Mouse (Mus musculus) liver, embryonic 14.5 days (tissue): ENCODE measurements around the gene Parvg. TPM values are rescaled to one million over a fixed set of nuclear protein-coding genes. Genes with fewer than 3 reads are reported as not detected.

Experiments
- ATAC-seq: fragments of 200-750 bp; cut with Nextera tagmentation; 2 replicates; pipeline ENCODE4 v1.8.0; 2017; ENCODE audit warnings: moderate number of reproducible peaks, mild to moderate bottlenecking, moderate library complexity; ENCODE audit not compliant: insufficient read depth
- DNase-seq, 3 experiments: peaks; one replicate each; pipeline ENCODE4 v3.0.0-alpha.2; 2012 to 2013; ENCODE audit warnings: low read depth in 3 of 3, low spot score in 3 of 3
- H3K27ac ChIP-seq: fragments of 300-500 bp; sonication (generic); 2 replicates; pipeline ENCODE4 v1.5.1; 2014; ENCODE audit warnings: moderate library complexity, mild to moderate bottlenecking, control low read depth, inconsistent platforms
- H3K27me3 ChIP-seq: fragments of 300-500 bp; sonication (generic); 2 replicates; pipeline ENCODE4 v1.6.1; 2014; ENCODE audit warnings: mild to moderate bottlenecking, low read length, moderate library complexity; ENCODE audit not compliant: control insufficient read depth, insufficient read depth
- H3K36me3 ChIP-seq: fragments of 300-500 bp; sonication (generic); replicated peaks from 2 replicates; pipeline ENCODE4 v1.6.1; 2014; ENCODE audit warnings: low read depth; ENCODE audit not compliant: control insufficient read depth, insufficient read depth
- H3K4me1 ChIP-seq, 2 experiments: fragments of 200-500 bp in 1 of 2; fragments of 300-500 bp in 1 of 2; sonication (generic) in 1 of 2; replicated peaks; 2 replicates each; pipeline ENCODE4 v1.6.1; 2012 to 2014; ENCODE audit warnings: antibody characterized with exemption in 1 of 2, inconsistent platforms in 1 of 2, low read length in 1 of 2; ENCODE audit not compliant: control insufficient read depth in 2 of 2, insufficient read depth in 2 of 2
- H3K4me2 ChIP-seq: fragments of 300-500 bp; sonication (generic); 2 replicates; pipeline ENCODE4 v1.6.1; 2014; ENCODE audit warnings: low read depth, mild to moderate bottlenecking, control low read depth, moderate library complexity
- H3K4me3 ChIP-seq, 2 experiments: fragments of 200-500 bp in 1 of 2; fragments of 300-500 bp in 1 of 2; sonication (generic) in 1 of 2; 2 replicates each; pipeline ENCODE4 v1.5.1; 2012 to 2014; ENCODE audit warnings: low read depth in 2 of 2, low read length in 2 of 2, mild to moderate bottlenecking in 2 of 2, control low read depth in 1 of 2, inconsistent platforms in 1 of 2, moderate library complexity in 1 of 2; ENCODE audit not compliant: insufficient read depth in 1 of 2
- H3K9ac ChIP-seq: fragments of 300-500 bp; sonication (generic); replicated peaks from 2 replicates; pipeline ENCODE4 v1.6.1; 2014; ENCODE audit warnings: mild to moderate bottlenecking, control low read depth, moderate library complexity
- H3K9me3 ChIP-seq: fragments of 300-500 bp; sonication (generic); 2 replicates; pipeline ENCODE4 v1.6.1; 2016; ENCODE audit warnings: low read length, mixed read lengths; ENCODE audit not compliant: control insufficient read depth
- CTCF ChIP-seq: IDR thresholded peaks from 2 replicates; pipeline ENCODE4 v1.5.1; 2016; ENCODE audit warnings: antibody characterized with exemption, low read depth, control low read depth
- EP300 ChIP-seq: IDR thresholded peaks from 2 replicates; pipeline ENCODE4 v1.6.1; 2016; ENCODE audit warnings: antibody characterized with exemption, low read depth
- WGBS: fragments of 180-500 bp; shearing (Covaris S2); extraction: QIAGEN DNeasy Blood & Tissue Kit; methylation state at CpG from one replicate; pipeline ENCODE4 v1.1.7; 2014; ENCODE audit not compliant: insufficient replicate concordance; 5-methylcytosine and 5-hydroxymethylcytosine counted together
- polyA plus RNA-seq, 2 experiments: library from polyadenylated mRNA; depleted of rRNA in 1 of 2; stranded (reverse) in 1 of 2; unstranded in 1 of 2; fragments of >200 nt; fragmentation: Nextera tagmentation in 1 of 2; extraction: Ambion mirVana in 1 of 2; gene quantifications; 2 replicates each; pipeline versions ENCODE4 v1.2.1 to v1.2.3; 2012 to 2014

Parvg gene
- polyA plus RNA-seq, 2 experiments = 7.6 to 8.3 TPM

DNA sequence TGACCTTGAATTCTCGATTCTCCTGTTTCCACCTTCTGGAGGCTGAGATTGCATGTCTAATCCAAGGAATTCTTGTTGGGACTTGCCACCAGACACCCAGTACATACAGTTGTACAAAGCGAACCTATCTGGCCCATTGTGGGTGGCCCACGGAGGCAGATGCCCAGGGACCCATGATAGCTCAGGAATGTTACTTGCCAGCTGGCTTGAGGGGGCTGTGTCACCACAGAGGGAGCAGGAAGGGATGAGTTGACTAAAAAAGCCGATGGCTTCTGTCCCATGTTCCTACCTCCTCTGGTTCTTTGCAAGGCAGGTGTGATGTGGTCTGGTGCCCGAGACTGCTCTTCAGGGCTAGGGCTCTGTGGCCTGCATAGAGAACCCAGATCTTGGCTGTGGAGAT, 32.7 kb upstream of the Parvg start:
- Histone ChIP-seq H3K4me1 (no peaks in the 10 kb centered on the region), H3K27me3 (no peaks in the 10 kb centered on the region), H3K4me2 (no peak overlapping the region), H3K4me3 (no peak overlapping the region), H3K9ac (no peak overlapping the region), H3K27ac (no peak overlapping the region), H3K9me3 (no peaks in the 10 kb centered on the region), H3K36me3 (no peaks in the 10 kb centered on the region)
- DNase-seq (no peak), ATAC-seq (no peak)
- 78% methylated on average over 5 of the region's 5 CpGs for WGBS
- TF ChIP-seq CTCF = no peak
- no peak for TF ChIP-seq EP300

DNA sequence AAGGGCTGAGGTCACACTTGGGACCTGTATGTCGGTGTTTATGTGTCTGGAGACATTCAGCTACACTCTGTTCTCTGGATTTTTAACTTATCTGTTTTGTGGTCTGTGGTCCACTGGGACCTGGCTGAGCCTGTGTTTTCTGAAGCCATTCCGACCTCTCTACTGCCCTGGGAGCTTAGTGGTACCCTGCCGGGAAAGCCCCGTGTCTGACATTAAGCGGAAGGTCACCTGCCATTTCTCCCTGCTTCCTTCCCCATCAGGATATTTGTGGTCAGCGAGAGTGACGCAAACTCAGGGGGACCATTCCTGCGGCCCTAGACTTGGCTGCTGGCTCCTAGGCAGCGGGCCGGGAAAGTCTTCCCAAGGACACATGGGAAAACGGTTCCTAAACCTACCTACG, 30.2 kb upstream of the Parvg start:
- Histone ChIP-seq H3K4me3 (no peak overlapping the region), H3K9me3 (no peaks in the 10 kb centered on the region), H3K4me1 (no peaks in the 10 kb centered on the region), H3K36me3 (no peaks in the 10 kb centered on the region), H3K27me3 (no peaks in the 10 kb centered on the region), H3K9ac (no peak overlapping the region), H3K27ac (no peak overlapping the region), H3K4me2 (no peak overlapping the region)
- no peak for DNase-seq
- 45% methylated on average over 12 of the region's 12 CpGs for WGBS
- ATAC-seq = no peak
- TF ChIP-seq CTCF (no peak), EP300 (no peak)

DNA sequence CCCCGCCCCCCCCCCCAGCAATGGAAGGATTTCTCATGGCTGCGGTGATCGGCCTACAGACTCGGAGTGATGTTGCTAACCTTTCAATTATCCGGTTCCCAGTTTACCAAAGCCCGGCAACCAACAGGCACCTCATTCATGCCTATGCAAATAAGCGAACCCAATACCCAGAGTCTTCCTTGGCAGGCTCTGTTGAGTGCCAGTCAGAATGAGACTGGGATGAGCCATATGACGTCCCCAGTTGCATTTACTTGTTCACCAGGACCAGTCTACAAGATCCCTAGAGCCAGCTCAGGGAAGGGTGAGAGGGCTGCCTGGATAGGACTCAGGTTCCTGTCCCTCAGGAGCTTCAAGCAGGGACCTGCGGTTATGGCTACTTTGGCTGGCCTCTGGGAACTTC, 29.4 kb upstream of the Parvg start:
- no peak for DNase-seq
- Histone ChIP-seq H3K27ac (no peak overlapping the region), H3K4me2 (no peak overlapping the region), H3K9me3 (no peaks in the 10 kb centered on the region), H3K4me3 (no peak overlapping the region), H3K27me3 (no peaks in the 10 kb centered on the region), H3K9ac (no peak overlapping the region), H3K4me1 (no peaks in the 10 kb centered on the region), H3K36me3 (no peaks in the 10 kb centered on the region)
- no peak for ATAC-seq
- no peak for TF ChIP-seq EP300
- TF ChIP-seq CTCF = no peak
- 85% methylated on average over 8 of the region's 9 CpGs for WGBS

DNA sequence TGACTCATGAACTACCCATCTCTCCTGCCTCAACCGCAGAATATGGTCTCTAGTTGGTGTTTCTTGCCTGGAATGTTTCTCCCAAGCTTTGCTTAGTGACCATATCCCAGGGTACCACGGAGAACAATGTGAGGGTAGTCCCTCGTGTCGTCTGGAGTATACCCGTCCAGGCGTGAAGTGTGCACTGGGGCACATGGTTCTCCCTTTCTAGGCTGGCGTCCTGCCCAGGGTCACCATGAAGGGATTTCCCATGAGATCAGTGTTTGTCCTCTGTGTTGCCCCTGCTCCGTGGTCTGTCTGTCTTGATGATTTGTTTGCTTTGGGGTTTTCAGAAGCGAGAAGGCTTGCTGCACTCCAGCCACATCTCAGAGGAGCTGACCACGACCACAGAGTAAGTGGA, 28.6 kb upstream of the Parvg start:
- Histone ChIP-seq H3K27me3 (no peaks in the 10 kb centered on the region), H3K4me3 (no peak overlapping the region), H3K9me3 (no peaks in the 10 kb centered on the region), H3K27ac (no peak overlapping the region), H3K9ac (no peak overlapping the region), H3K4me1 (no peaks in the 10 kb centered on the region), H3K36me3 (no peaks in the 10 kb centered on the region), H3K4me2 (no peak overlapping the region)
- ATAC-seq (no peak), DNase-seq (no peak)
- WGBS = 67% methylated on average over 10 of the region's 10 CpGs
- TF ChIP-seq CTCF = no peak
- TF ChIP-seq EP300 = no peak

DNA sequence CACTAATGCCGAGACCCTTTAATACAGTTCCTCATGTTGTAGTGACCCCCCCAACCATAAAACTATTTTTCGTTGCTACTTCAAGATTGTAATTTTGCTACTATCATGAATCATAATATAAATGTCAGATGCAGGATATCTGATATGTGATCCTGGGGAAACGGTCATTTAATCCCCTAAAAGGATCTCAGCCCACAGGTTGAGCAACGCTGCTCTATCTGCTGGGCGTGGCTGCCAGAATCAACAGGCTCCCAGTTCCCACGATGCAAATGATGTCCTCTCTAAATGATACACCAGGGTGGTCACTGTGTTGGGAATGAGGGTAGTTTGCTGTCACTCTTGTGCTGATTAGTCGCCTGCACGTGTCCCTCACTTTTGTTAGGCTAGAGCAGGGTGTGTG, 26.4 kb upstream of the Parvg start:
- Histone ChIP-seq H3K4me1 (0 out of 4 replicates have a peak, but pooled peaks cover 0 to 2% of the 10 kb centered on the region in 2 experiments), H3K27me3 (no peaks in the 10 kb centered on the region), H3K9ac (no peak overlapping the region), H3K4me2 (no peak overlapping the region), H3K27ac (no peak overlapping the region), H3K36me3 (no peaks in the 10 kb centered on the region), H3K4me3 (no peak overlapping the region), H3K9me3 (no peaks in the 10 kb centered on the region)
- TF ChIP-seq EP300 (no peak), CTCF (no peak)
- ATAC-seq (no peak), DNase-seq (no peak)
- WGBS = 43% methylated on average over 8 of the region's 8 CpGs
